Mouse (Mus musculus) kidney, embryonic 15.5 days (tissue): ENCODE measurements around the gene Hoxd9. TPM values are rescaled to one million over a fixed set of nuclear protein-coding genes. Genes with fewer than 3 reads are reported as not detected.

Experiments used
- ATAC-seq: fragments of 200-750 bp; cut with Nextera tagmentation; replicated peaks from 2 replicates; pipeline ENCODE4 v1.8.0; 2017; ENCODE audit warnings: moderate TSS enrichment; ENCODE audit not compliant: low FRiP score
- H3K27ac ChIP-seq: fragments of 300-500 bp; sonication (generic); 2 replicates; pipeline ENCODE4 v1.5.1; 2015; ENCODE audit warnings: mild to moderate bottlenecking, inconsistent platforms
- H3K27me3 ChIP-seq: fragments of 300-500 bp; sonication (generic); 2 replicates; pipeline ENCODE4 v1.6.1; 2015; ENCODE audit warnings: inconsistent platforms
- H3K36me3 ChIP-seq: fragments of 300-500 bp; sonication (generic); 2 replicates; pipeline ENCODE4 v1.6.1; 2015; ENCODE audit warnings: inconsistent platforms
- H3K4me1 ChIP-seq: fragments of 300-500 bp; sonication (generic); 2 replicates; pipeline ENCODE4 v1.6.1; 2015; ENCODE audit warnings: inconsistent platforms
- H3K4me2 ChIP-seq: fragments of 300-500 bp; sonication (generic); 2 replicates; pipeline ENCODE4 v1.6.1; 2015; ENCODE audit warnings: moderate library complexity, mild to moderate bottlenecking, inconsistent platforms
- H3K4me3 ChIP-seq: fragments of 300-500 bp; sonication (generic); replicated peaks from 2 replicates; pipeline ENCODE4 v1.5.1; 2015; ENCODE audit warnings: mild to moderate bottlenecking, inconsistent platforms
- H3K9ac ChIP-seq: fragments of 300-500 bp; sonication (generic); 2 replicates; pipeline ENCODE4 v1.6.1; 2015; ENCODE audit warnings: mild to moderate bottlenecking, inconsistent platforms
- H3K9me3 ChIP-seq: fragments of 300-500 bp; sonication (generic); replicated peaks from 2 replicates; pipeline ENCODE4 v1.6.1; 2016; ENCODE audit warnings: inconsistent platforms
- WGBS: fragments of 180-500 bp; shearing (Covaris S2); methylation state at CpG from one replicate; pipeline ENCODE4 v1.1.7; 2015; ENCODE audit warnings: mixed read lengths; 5-methylcytosine and 5-hydroxymethylcytosine counted together
- polyA plus RNA-seq: library from polyadenylated mRNA; unstranded; fragments of >200 nt; fragmentation: Nextera tagmentation; extraction: Ambion mirVana; gene quantifications from 2 replicates; pipeline ENCODE4 v1.2.1, GENCODE M21; 2015

Gene Hoxd9
- polyA plus RNA-seq, 1 experiment from 2014 or later, result 38.1 TPM

DNA sequence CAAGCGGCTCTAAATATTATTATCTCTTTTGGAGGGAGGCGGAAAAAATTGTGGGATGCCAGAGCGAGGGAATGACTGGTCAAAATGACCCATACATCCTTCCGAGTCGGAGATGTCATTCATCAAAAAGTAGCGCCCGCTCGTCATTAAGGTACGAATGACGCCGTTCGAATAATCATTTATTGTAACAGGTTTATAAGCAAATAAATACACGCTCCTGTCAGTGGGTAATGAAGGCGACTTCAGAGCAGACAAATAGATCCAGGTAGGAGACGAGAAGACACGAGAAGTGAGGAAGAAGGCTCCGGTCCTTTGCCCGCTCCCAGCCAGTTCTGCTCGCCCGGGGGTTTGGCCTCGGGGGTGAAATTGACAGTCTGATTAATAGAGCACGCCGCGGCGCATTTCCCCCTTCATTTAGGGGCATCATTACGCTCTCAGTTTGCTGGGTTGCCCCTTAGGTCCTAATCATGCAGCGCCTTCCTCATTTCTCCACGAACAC lies 38.0 kb upstream of the Hoxd9 start, which contains the start of gene Evx2:
Gene Evx2, minus strand, starts transcription at position 51 of the 499 bp plus-strand sequence.
- peaks cover 99% of the 10 kb centered on the region for H3K27me3 ChIP-seq
- no peaks in the 10 kb centered on the region for H3K9me3 ChIP-seq
- no peak within 1 kb of the TSS for H3K27ac ChIP-seq
- peaks cover 40% of the 10 kb centered on the region for H3K4me1 ChIP-seq
- no peak within 1 kb of the TSS for H3K4me3 ChIP-seq
- H3K36me3 ChIP-seq, result no peaks in the 10 kb centered on the region
- 0 out of 2 replicates have a peak within 1 kb of the TSS, but pooled peaks have one; percentile 12 for H3K4me2 ChIP-seq
- ATAC-seq, result no peak
- WGBS, result 1% methylated on average over 28 of the region's 28 CpGs
- no peak within 1 kb of the TSS for H3K9ac ChIP-seq

DNA sequence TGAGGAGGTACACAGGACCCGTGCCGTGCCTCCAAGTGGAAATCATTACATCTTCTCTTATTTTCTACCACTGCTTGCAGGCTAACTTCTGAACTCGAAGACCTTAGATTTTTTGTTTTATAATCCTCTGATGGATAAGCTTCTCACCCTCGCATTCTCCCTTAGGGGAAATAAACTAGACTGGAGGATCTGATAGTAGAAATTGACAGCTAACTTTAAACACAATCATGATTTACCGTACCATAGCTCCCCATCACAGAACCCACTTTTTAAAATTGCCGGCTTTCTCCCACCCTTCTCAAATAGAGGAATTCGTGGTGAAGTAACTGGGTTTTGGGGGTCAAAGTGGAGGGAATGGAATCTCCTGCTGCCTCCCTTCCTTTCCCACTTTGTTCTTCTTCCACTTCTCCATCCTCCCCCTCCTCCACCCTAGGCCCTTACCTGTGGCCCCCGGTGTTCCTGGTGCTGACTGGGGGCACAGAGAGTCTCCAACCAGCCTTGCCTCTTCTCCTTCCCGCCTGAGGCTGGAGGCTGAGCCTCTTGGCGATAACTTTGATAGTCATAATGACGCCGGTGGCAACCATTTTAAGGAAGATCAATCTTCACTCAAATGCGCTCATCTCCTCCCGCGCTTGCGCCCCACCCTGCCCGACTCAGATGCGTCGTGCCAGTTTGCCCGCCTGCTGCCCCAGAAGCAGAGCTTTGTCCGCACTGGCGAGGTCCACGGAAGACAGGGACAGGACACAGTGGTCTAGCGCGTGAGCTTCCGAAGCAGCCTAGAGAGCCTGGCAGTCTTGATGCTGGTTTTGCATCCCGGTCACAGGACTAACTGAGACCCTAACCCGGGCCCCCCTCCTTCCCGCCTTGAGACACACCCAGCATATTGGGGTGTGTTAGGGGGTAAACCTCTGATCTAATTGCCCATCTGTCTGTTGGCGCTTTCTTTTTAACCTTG lies 36.8 kb upstream of the Hoxd9 start:
- no peak overlapping the region for H3K4me3 ChIP-seq
- no peaks in the 10 kb centered on the region for H3K9me3 ChIP-seq
- H3K4me2 ChIP-seq, result no peak overlapping the region
- no peak overlapping the region for H3K27ac ChIP-seq
- H3K9ac ChIP-seq, result no peak overlapping the region
- no peaks in the 10 kb centered on the region for H3K36me3 ChIP-seq
- WGBS, result under 1% methylated on average over 30 of the region's 30 CpGs
- H3K27me3 ChIP-seq, result peaks cover 99% of the 10 kb centered on the region
- peaks cover 35% of the 10 kb centered on the region for H3K4me1 ChIP-seq
- ATAC-seq, result no peak

DNA sequence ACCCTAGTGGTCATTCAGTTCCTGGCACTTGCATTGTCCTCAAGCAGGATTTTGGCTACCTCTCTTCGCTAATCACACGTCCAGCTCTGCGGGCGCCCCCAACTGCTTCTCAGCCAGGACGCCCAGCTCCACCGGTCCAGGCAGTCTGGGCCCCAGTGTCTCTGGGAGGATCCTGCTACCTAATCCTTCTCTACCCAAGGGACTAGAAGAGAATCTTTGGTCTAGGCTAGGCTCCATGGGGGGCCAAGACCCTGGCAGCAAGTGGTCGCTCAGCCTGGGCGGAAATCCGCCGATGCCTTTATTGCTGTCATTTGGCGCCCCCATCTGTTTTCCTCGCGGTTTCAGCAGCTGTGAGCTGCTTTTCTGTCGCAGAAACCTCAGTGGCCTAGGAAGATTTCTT lies 35.8 kb upstream of the Hoxd9 start:
- Histone ChIP-seq H3K27ac (no peak overlapping the region), H3K36me3 (no peaks in the 10 kb centered on the region), H3K4me3 (peak overlapping the region; percentile 20), H3K9me3 (no peaks in the 10 kb centered on the region), H3K27me3 (peaks cover 99% of the 10 kb centered on the region), H3K4me1 (peaks cover 29% of the 10 kb centered on the region), H3K4me2 (peak overlapping the region; percentile 52), H3K9ac (no peak overlapping the region)
- peak; percentile 58; the same call in 1 of the 2 replicates for ATAC-seq
- under 1% methylated on average over 14 of the region's 14 CpGs for WGBS

DNA sequence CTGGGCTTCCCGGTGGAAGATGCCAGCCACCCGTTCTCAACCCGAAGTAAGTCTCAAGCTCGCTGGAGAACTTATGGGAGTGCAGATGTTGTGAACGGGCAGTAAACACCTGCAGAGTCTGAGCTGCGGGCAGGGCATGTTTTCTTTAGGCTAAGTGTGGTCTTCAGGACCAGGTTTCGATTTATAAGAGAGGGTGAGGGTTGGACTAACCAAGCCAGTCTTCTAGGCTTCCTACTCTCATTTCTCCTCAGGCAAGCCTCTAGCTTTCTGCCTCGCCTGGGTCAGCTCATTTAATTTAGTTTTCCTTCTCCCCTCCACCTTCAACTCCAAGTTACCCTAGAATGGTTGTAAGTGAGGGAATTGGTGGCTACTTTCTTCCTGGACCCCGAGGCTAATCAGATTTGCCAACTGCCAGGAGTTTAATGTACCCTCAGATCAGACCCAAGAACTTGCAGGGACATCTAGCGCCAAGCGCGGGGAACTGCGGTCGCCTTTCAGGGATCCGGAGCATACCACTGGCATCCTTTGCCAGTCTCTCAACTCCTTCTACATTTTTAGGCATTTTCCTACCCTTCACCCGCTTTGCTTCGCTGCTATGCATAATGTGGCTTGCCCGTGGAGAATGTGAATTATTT lies 34.1 kb upstream of the Hoxd9 start:
- peak overlapping the region; percentile 23; the same call in 1 of the 2 replicates for H3K4me2 ChIP-seq
- H3K4me1 ChIP-seq, result peaks cover 35% of the 10 kb centered on the region
- no peak overlapping the region for H3K9ac ChIP-seq
- ATAC-seq, result no peak
- 3% methylated on average over 18 of the region's 18 CpGs for WGBS
- peaks cover 98% of the 10 kb centered on the region for H3K27me3 ChIP-seq
- H3K27ac ChIP-seq, result no peak overlapping the region
- no peaks in the 10 kb centered on the region for H3K9me3 ChIP-seq
- H3K4me3 ChIP-seq, result no peak overlapping the region
- H3K36me3 ChIP-seq, result no peaks in the 10 kb centered on the region

DNA sequence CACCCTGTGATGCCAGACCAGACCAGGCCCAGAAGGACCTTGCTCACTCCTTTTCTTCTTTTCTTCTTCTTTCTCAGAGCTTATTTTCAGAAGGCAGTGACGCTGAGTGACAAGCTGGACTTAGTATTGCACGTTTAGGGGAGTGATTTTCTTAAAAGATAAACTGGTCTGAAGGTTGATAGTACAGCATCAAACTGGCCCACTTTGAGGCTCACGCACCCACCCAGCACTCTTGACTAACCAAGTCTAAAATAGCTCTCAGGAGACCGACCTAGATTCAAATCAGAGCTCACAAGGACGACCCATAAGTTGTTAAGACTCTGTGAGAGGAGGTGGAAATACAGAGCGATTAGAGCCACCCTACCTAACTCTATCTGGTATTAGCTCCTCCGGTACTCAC lies 31.1 kb upstream of the Hoxd9 start:
- H3K27me3 ChIP-seq, result peaks cover 96% of the 10 kb centered on the region
- H3K4me2 ChIP-seq, result no peak overlapping the region
- 3% methylated on average over 7 of the region's 7 CpGs for WGBS
- ATAC-seq, result no peak
- H3K4me1 ChIP-seq, result peaks cover 27% of the 10 kb centered on the region
- H3K36me3 ChIP-seq, result no peaks in the 10 kb centered on the region
- no peak overlapping the region for H3K9ac ChIP-seq
- no peaks in the 10 kb centered on the region for H3K9me3 ChIP-seq
- no peak overlapping the region for H3K27ac ChIP-seq
- H3K4me3 ChIP-seq, result no peak overlapping the region

DNA sequence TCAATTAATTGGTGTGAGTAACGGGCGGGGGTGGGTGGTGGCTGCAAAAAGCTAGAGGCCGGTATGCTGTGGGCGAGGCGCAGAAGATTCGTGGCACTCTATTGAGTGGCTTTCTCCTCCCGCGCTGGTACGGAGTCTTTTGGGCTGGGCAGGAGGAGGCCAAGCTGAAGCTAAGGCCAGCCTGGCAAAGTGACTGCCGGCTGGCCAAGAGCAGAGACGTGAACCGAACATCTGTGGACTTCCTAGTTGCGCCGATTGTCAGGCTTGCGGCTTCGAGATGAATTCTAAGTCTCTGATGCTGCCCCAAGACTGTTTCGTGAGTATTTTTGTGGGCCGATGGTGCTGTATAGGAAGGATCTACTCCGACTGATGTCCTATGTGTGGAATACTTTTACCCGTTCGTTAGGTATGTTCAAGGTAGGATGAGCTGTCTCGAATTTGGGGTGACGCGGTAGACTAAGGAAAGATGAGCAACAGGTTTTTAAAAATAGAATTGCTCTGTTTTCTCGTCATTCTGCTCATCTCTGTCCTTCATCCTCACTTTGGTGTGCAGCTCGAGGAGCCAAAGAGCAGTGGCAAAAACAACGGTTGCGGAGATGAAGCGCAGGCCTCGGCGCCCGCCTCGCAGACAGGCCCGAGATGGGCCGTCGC lies 30.2 kb upstream of the Hoxd9 start:
- WGBS, result under 1% methylated on average over 35 of the region's 36 CpGs
- H3K4me1 ChIP-seq, result peaks cover 24% of the 10 kb centered on the region
- peaks cover 96% of the 10 kb centered on the region for H3K27me3 ChIP-seq
- H3K27ac ChIP-seq, result no peak overlapping the region
- no peaks in the 10 kb centered on the region for H3K9me3 ChIP-seq
- peak overlapping the region; percentile 52 for H3K4me3 ChIP-seq
- peak; percentile 31; the same call in 1 of the 2 replicates for ATAC-seq
- peak overlapping the region; percentile 93 for H3K4me2 ChIP-seq
- no peaks in the 10 kb centered on the region for H3K36me3 ChIP-seq
- H3K9ac ChIP-seq, result no peak overlapping the region

DNA sequence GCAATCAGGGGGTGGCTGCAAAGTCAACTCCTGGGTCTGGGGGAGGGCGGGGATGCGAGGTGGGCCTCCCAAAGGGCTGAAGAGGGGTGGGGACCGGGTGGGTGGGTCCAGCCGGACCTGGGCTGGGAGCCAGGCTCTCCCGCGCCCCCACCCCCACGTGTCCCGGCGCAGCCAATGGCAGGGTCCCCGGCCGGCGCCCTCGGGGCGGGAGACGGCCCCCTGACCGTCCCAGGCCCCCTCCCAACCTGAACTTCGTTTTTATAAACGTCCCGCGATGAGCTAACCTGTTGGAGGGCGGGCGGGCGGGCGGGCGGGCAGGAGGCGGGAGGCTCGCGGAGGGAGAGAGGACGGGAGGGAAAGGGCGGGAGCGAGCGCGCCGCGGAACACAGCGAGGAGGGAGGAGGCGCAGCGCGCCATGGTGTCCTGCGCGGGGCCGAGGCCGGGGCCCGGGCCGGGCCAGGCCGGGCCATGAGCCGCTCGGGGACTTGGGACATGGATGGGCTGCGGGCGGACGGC lies 29.6 kb upstream of the Hoxd9 start, which contains the start of gene Hoxd13:
Gene Hoxd13, plus strand, starts transcription at position 469 of the 516 bp plus-strand sequence.
- Histone ChIP-seq H3K27ac (no peak within 1 kb of the TSS), H3K9ac (0 out of 2 replicates have a peak within 1 kb of the TSS, but pooled peaks have one; percentile 35), H3K36me3 (no peaks in the 10 kb centered on the region), H3K4me1 (peaks cover 29% of the 10 kb centered on the region), H3K4me3 (peak within 1 kb of the TSS; percentile 52), H3K9me3 (no peaks in the 10 kb centered on the region), H3K4me2 (peak within 1 kb of the TSS; percentile 93), H3K27me3 (peaks cover 96% of the 10 kb centered on the region)
- peak; percentile 85 for ATAC-seq
- 1% methylated on average over 37 of the region's 51 CpGs for WGBS

DNA sequence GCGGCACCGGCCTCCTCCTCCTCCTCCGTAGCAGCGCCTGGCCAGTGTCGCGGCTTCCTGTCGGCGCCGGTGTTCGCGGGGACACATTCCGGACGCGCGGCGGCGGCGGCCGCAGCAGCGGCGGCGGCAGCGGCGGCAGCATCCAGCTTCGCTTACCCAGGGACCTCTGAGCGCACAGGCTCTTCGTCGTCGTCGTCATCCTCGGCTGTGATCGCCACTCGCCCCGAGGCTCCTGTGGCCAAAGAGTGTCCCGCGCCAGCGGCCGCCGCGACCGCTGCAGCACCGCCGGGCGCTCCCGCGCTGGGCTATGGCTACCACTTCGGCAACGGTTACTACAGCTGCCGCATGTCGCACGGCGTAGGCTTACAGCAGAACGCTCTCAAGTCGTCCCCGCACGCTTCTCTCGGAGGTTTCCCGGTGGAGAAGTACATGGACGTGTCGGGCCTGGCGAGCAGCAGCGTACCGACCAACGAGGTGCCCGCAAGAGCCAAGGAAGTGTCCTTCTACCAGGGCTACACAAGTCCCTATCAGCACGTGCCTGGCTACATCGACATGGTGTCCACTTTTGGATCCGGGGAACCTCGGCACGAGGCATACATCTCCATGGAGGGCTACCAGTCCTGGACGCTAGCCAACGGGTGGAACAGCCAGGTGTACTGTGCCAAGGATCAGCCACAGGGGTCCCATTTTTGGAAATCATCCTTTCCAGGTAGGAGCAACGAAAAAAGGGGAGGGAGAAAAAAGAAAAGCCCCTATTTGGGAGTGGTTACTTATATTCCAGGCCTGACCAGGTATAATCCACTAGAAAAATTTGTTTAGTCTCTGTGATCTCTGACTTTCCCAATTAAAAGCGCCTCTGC lies 28.9 kb upstream of the Hoxd9 start:
- peak; percentile 53; the same call in 1 of the 2 replicates for ATAC-seq

DNA sequence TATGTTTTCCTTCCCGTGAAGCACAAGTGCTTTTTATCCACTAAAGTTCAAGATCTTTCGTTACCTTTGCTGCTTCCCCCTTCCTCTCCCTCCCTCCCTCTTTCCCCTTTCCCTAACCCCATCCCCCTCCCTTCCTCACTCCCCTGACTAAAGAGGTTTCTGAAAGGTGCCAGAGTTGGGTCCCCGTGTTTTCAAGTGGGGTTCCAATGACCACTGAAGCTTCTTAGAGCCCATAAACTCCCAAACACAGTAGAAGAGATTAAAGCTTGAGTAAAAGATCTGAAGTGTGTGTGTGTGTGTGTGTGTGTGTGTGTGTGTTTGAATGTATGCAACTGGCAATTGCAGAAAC lies 28.3 kb upstream of the Hoxd9 start:
- no peak overlapping the region for H3K4me2 ChIP-seq
- H3K4me1 ChIP-seq, result peaks cover 38% of the 10 kb centered on the region
- no peak overlapping the region for H3K27ac ChIP-seq
- H3K9ac ChIP-seq, result no peak overlapping the region
- no peak overlapping the region for H3K4me3 ChIP-seq
- no peaks in the 10 kb centered on the region for H3K9me3 ChIP-seq
- H3K27me3 ChIP-seq, result peaks cover 96% of the 10 kb centered on the region
- ATAC-seq, result no peak
- H3K36me3 ChIP-seq, result no peaks in the 10 kb centered on the region
- 0% methylated on average over 3 of the region's 3 CpGs for WGBS

More for the DNA sequence above, 28.9 kb upstream of the Hoxd9 start:
- under 1% methylated on average over 74 of the region's 74 CpGs for WGBS
- 0 out of 2 replicates have a peak overlapping the region, but pooled peaks have one; percentile 35 for H3K9ac ChIP-seq
- H3K27me3 ChIP-seq, result peaks cover 96% of the 10 kb centered on the region
- no peaks in the 10 kb centered on the region for H3K36me3 ChIP-seq
- H3K27ac ChIP-seq, result no peak overlapping the region
- H3K4me1 ChIP-seq, result peaks cover 32% of the 10 kb centered on the region
- H3K4me2 ChIP-seq, result peak overlapping the region; percentile 93
- H3K9me3 ChIP-seq, result no peaks in the 10 kb centered on the region
- peak overlapping the region; percentile 52 for H3K4me3 ChIP-seq

DNA sequence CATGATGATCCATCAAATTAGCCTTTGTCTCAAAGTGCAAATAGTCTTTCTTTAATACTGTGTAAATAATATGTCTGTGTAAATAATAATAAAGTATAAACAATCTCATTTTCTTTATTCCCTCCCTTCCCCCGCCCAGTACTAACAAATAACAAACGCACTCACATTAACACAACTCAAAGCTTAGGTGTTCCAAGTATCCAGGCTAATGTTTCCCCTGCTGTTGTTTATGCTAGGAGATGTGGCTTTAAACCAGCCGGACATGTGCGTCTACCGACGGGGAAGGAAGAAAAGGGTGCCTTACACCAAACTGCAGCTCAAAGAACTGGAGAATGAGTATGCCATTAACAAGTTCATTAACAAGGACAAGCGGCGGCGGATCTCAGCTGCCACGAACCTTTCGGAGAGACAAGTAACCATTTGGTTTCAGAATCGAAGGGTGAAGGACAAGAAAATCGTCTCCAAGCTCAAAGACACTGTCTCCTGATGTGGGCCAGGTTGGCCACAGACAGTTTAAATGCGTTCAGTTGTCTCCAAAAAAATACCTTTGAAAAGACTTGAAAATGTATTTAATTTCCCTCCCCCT lies 27.8 kb upstream of the Hoxd9 start:
- Histone ChIP-seq H3K27ac (no peak overlapping the region), H3K4me1 (peaks cover 43% of the 10 kb centered on the region), H3K4me3 (no peak overlapping the region), H3K36me3 (no peaks in the 10 kb centered on the region), H3K9ac (no peak overlapping the region), H3K27me3 (peaks cover 96% of the 10 kb centered on the region), H3K4me2 (no peak overlapping the region), H3K9me3 (no peaks in the 10 kb centered on the region)
- ATAC-seq, result no peak
- 3% methylated on average over 14 of the region's 14 CpGs for WGBS
